Mouse (Mus musculus) midbrain, embryonic 10.5 days (tissue): ENCODE results near the gene Zfp109. TPM values are rescaled to one million over a fixed set of nuclear protein-coding genes. Genes with fewer than 3 reads are reported as not detected.

Experiments
- DNase-seq: peaks from one replicate; pipeline ENCODE4 v3.0.0-alpha.2; 2017; ENCODE audit warnings: low spot score
- H3K27ac ChIP-seq: fragments of 300-500 bp; sonication (generic); replicated peaks from 2 replicates; pipeline ENCODE4 v1.5.1; 2016; ENCODE audit warnings: mild to moderate bottlenecking
- H3K27me3 ChIP-seq: fragments of 300-500 bp; sonication (generic); 2 replicates; pipeline ENCODE4 v1.6.1; 2016; ENCODE audit warnings: low read depth, mild to moderate bottlenecking; ENCODE audit not compliant: poor library complexity, severe bottlenecking
- H3K36me3 ChIP-seq: fragments of 300-500 bp; sonication (generic); 2 replicates; pipeline ENCODE4 v1.6.1; 2016; ENCODE audit warnings: mild to moderate bottlenecking, moderate library complexity
- H3K4me1 ChIP-seq: fragments of 300-500 bp; sonication (generic); 2 replicates; pipeline ENCODE4 v1.6.1; 2016
- H3K4me3 ChIP-seq: fragments of 300-500 bp; sonication (generic); 2 replicates; pipeline ENCODE4 v1.5.1; 2016; ENCODE audit warnings: mild to moderate bottlenecking, moderate library complexity
- H3K9me3 ChIP-seq: fragments of 300-500 bp; sonication (generic); replicated peaks from 2 replicates; pipeline ENCODE4 v1.6.1; 2016; ENCODE audit warnings: mild to moderate bottlenecking
- WGBS: fragments of 180-500 bp; shearing (Covaris S2); methylation state at CpG from one replicate; pipeline ENCODE4 v1.1.7; 2016; 5-methylcytosine and 5-hydroxymethylcytosine counted together
- polyA plus RNA-seq: library from polyadenylated mRNA; unstranded; fragments of >200 nt; fragmentation: Nextera tagmentation; extraction: Ambion mirVana; gene quantifications from 2 replicates; pipeline ENCODE4 v1.2.1, GENCODE M21; 2016

Zfp109 gene
- polyA plus RNA-seq, 1 experiment from 2014 or later: 5.7 TPM

DNA sequence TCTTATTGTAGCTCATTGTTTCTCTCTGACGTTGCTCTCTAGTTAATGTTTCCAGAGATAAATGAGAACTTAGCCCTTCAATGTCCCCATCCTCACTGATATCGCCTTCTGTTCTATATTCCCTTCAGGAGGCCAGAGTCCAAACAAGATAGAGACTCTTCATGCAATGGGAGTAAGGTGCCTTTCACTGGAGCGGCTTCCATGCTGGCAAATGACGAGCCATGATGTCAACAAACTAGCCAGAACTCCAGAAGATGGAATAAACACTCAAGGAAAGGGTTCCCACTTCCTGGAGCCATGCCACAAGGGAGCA lies 22.6 kb upstream of the Zfp109 start:
- WGBS: 94% methylated on average over 4 of the region's 4 CpGs
- DNase-seq: no peak
- no peaks in the 10 kb centered on the region for H3K9me3 ChIP-seq
- H3K36me3 ChIP-seq: peaks cover 24% of the 10 kb centered on the region
- H3K27me3 ChIP-seq: no peaks in the 10 kb centered on the region
- peaks cover 6% of the 10 kb centered on the region for H3K4me1 ChIP-seq
- no peak overlapping the region for H3K27ac ChIP-seq
- no peak overlapping the region for H3K4me3 ChIP-seq

GRCm38 (mm10) chr7:24259306-24259999 lies 22.1 kb upstream of the Zfp109 start:
- 92% methylated on average over 13 of the region's 13 CpGs for WGBS
- no peak overlapping the region for H3K4me3 ChIP-seq
- peaks cover 24% of the 10 kb centered on the region for H3K36me3 ChIP-seq
- H3K27ac ChIP-seq: no peak overlapping the region
- DNase-seq: no peak
- H3K27me3 ChIP-seq: no peaks in the 10 kb centered on the region
- no peaks in the 10 kb centered on the region for H3K9me3 ChIP-seq
- H3K4me1 ChIP-seq: peaks cover 9% of the 10 kb centered on the region

DNA sequence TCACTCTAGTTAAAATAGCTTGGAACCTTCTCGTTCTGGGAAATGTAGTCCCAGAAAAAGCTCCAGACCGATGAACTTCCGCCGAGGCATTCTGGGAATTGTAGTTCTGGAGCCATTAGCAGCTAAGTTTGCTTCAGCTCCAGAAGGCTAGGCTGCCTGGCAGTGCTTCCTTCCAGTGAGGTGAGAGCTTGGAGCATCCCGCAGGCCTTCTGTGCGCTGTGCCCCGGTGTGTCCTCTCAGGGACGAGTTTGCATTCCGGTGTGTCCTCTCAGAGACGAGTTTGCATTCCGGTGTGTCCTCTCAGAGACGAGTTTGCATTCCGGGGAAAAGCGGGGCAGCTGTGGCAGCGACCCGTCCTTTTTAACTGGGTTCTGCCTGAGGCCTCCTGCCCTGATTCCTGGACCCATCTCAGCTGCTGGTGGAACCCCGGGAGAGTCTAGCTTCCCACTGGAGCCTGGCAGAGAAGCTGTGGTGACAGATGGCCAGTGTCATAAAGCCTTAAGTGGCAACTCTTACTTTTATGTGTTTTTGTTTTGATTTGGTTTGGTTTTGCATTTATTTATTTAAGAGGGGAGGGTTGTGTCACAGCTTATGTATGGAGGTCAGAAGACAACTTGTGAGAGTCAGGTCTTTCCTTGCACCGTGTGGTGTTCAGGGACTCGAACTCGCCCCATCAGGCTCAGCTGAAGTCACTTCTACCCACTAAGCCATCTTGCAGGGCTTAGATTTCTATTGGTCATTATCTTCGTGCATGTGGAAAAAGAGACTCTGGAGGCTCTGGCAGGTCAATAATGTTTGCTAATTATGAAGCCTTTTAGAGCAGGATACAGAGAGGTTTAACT lies 17.5 kb upstream of the Zfp109 start, which contains the start of gene Zfp108:
Zfp108 (plus strand) TSS at position 162 of the 842 bp plus-strand sequence.
- H3K4me1 ChIP-seq: peaks cover 9% of the 10 kb centered on the region
- H3K9me3 ChIP-seq: no peaks in the 10 kb centered on the region
- 19% methylated on average over 21 of the region's 21 CpGs for WGBS
- DNase-seq: peak; percentile 75
- peak within 1 kb of the TSS; percentile 63 for H3K4me3 ChIP-seq
- peaks cover 3% of the 10 kb centered on the region; the same call in 1 of the 2 replicates for H3K36me3 ChIP-seq
- H3K27me3 ChIP-seq: no peaks in the 10 kb centered on the region
- H3K27ac ChIP-seq: peak within 1 kb of the TSS; percentile 80

DNA sequence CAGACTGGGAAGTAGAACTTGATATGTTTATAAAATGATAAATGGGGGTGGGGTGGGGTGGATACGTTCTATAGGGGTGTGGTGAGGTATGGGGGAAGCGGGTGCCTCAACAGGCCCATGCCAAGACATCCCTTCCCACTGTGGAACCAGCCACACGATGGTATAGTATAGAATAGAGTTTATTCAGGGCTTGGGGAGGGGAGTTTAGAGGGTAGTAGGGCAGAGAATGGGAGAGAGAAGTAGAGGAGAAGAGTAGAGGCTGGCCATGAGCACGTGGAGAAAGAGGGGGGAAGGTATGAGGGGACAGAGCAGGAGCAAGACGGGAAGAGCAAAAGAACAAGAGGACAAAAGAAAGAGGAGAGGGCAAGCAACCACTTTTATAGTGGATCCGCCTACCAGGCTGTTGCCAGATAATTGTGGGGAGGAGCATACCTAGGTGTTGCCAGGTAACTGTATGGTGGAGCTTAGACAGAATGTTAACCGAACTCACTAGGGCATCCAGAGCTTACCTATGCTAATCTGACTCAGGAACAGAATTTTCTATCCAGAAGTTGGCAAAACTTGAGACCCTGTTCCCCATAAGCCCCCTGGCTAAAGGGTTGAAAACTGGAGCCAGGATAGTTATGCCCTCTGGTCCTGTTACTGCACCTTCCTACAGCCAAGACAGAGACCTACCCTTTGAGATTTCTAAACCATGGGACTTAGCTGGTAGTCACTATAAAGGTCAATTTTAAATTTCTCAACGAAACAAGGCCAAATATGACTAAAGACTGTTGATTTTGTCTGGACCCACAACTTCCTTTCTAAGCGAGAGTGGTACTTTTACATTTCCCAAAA lies 16.6 kb upstream of the Zfp109 start:
- WGBS: 59% methylated on average over 9 of the region's 9 CpGs
- H3K27ac ChIP-seq: peak overlapping the region; percentile 80
- H3K4me3 ChIP-seq: peak overlapping the region; percentile 63

DNA sequence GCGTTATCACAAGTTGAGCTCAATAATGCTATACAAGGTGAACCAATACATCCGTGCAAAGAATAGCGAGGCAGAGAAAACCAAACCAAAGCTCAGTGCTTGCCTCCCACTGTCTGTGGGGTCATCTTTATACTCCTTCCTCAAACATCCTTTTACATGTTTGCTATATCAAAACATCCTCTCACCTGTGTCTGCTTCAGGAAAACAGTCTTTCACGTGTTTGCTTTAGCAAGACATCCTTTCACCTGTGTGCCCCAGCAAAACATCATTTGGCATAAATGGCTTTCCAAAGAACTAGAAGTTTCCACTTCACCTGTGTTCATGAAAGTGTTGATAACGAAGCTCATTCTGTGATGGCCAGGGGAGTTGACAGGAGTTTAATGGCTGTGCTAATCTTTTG lies 26.0 kb downstream of the Zfp109 start, which contains the start of gene Zfp111:
Zfp111 (minus strand) TSS at position 101 of the 400 bp plus-strand sequence.
- H3K36me3 ChIP-seq: peaks cover under 1% of the 10 kb centered on the region
- peaks cover 15% of the 10 kb centered on the region for H3K4me1 ChIP-seq
- no peaks in the 10 kb centered on the region; the same call in 1 of the 2 replicates for H3K9me3 ChIP-seq
- no peak within 1 kb of the TSS for H3K4me3 ChIP-seq
- WGBS: 83% methylated on average over 5 of the region's 5 CpGs
- no peak for DNase-seq
- H3K27ac ChIP-seq: no peak within 1 kb of the TSS
- H3K27me3 ChIP-seq: no peaks in the 10 kb centered on the region

More for the DNA sequence above, 16.6 kb upstream of the Zfp109 start:
- Histone ChIP-seq H3K36me3 (no peaks in the 10 kb centered on the region), H3K4me1 (peaks cover 9% of the 10 kb centered on the region), H3K9me3 (no peaks in the 10 kb centered on the region), H3K27me3 (no peaks in the 10 kb centered on the region)
- no peak for DNase-seq

DNA sequence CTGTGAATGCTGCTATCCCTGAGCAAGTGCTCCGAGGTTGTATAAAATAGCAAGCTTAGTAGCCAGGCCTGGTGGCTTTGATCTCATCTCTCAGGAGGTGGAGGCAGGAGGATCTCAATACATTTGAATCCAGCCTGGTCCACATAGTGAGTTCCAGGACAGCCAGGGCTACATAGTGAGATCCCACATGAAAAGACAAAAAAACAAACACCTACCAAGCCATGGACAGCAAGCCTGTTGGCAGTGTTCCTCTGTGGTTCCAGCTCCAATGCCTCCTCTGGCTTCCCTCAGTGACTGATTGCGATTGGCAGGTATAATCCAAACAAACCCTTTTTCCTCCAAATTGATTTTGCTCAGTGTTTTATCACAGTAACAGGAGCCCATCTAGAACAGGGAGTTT lies 27.1 kb downstream of the Zfp109 start:
- H3K4me3 ChIP-seq: no peak overlapping the region

DNA sequence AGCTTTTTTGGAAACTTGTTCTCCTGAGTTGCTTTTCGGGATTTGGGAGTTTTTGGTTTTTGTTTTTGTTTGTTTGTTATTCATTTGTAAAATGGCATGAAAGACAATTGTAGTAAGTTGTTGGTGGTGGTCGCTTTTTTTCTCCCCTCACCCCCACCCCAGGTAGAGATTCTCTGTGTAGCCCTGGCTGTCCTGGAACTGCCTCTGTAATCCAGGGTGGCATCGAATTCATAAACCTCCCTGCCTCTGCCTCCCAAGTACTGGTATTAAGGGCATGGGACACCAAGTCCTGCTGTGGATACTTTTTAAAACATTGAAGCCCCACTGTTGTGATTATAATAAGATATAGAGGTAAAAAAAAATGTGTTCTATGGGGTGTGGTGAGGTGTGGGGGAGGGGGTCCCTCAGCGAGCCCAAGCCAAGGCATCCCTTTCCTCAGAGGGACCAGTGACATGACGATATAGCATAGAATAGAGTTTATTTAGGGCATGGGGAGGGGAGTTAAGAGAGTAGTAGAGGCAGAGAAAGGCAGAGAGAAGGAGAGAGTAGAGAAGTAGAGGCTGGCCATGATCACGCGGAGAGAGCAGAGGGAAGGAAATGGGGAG lies 29.0 kb downstream of the Zfp109 start:
- Histone ChIP-seq H3K36me3 (peaks cover 30% of the 10 kb centered on the region), H3K4me3 (peak overlapping the region; percentile 78), H3K9me3 (no peaks in the 10 kb centered on the region; the same call in 1 of the 2 replicates), H3K27me3 (no peaks in the 10 kb centered on the region), H3K27ac (peak overlapping the region; percentile 93; the same call in 1 of the 2 replicates), H3K4me1 (peaks cover 15% of the 10 kb centered on the region)
- WGBS: 65% methylated on average over 7 of the region's 7 CpGs
- no peak for DNase-seq

More for the DNA sequence above, 27.1 kb downstream of the Zfp109 start:
- Histone ChIP-seq H3K4me1 (peaks cover 15% of the 10 kb centered on the region), H3K27ac (no peak overlapping the region), H3K27me3 (no peaks in the 10 kb centered on the region), H3K36me3 (peaks cover 11% of the 10 kb centered on the region), H3K9me3 (no peaks in the 10 kb centered on the region; the same call in 1 of the 2 replicates)
- WGBS: 82% methylated on average over 2 of the region's 2 CpGs
- DNase-seq: no peak

GRCm38 (mm10) chr7:24207488-24208261 lies 29.7 kb downstream of the Zfp109 start:
- peak; percentile 69 for DNase-seq
- peak overlapping the region; percentile 93 for H3K27ac ChIP-seq
- H3K4me3 ChIP-seq: peak overlapping the region; percentile 78
- peaks cover 37% of the 10 kb centered on the region for H3K36me3 ChIP-seq
- WGBS: 18% methylated on average over 24 of the region's 24 CpGs
- no peaks in the 10 kb centered on the region for H3K27me3 ChIP-seq
- H3K9me3 ChIP-seq: no peaks in the 10 kb centered on the region; the same call in 1 of the 2 replicates
- H3K4me1 ChIP-seq: peaks cover 15% of the 10 kb centered on the region

DNA sequence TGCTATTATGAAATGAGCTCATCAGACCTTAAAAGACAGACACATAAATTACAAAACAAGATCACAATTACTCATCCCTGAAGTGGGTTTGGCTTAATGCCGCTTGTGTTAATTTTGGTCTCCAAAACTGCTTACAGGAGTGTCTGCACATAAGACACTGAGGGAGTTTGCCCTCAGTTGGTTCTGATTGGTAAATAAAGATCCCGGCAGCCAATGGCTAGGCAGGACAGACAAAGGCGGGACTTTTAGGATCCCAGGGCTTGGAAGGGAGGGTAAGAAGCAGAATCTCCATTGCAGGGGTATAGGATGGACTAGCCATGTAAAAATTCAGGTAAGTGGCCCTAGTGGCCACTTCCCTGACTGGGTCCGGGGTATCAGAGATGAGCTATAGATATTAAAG lies 40.4 kb downstream of the Zfp109 start:
- Histone ChIP-seq H3K4me1 (no peaks in the 10 kb centered on the region), H3K27me3 (no peaks in the 10 kb centered on the region), H3K36me3 (peaks cover 92% of the 10 kb centered on the region), H3K9me3 (peaks cover 48% of the 10 kb centered on the region), H3K4me3 (no peak overlapping the region), H3K27ac (no peak overlapping the region)
- DNase-seq: no peak
- whole genome bisulfite sequencing: 92% methylated on average over 4 of the region's 4 CpGs

GRCm38 (mm10) chr7:24193157-24193556 lies 44.2 kb downstream of the Zfp109 start:
- Histone ChIP-seq H3K4me3 (no peak overlapping the region), H3K36me3 (peaks cover 54% of the 10 kb centered on the region), H3K4me1 (no peaks in the 10 kb centered on the region), H3K27me3 (no peaks in the 10 kb centered on the region), H3K27ac (no peak overlapping the region), H3K9me3 (peaks cover 25% of the 10 kb centered on the region)
- DNase-seq: no peak
- 92% methylated on average over 3 of the region's 3 CpGs for WGBS

- Histone ChIP-seq H3K4me3 (no peak overlapping the region), H3K27me3 (no peaks in the 10 kb centered on the region), H3K9me3 (peaks cover 12% of the 10 kb centered on the region), H3K4me1 (no peaks in the 10 kb centered on the region), H3K36me3 (peaks cover 36% of the 10 kb centered on the region), H3K27ac (no peak overlapping the region)
- WGBS: 86% methylated on average over 2 of the region's 2 CpGs
- no peak for DNase-seq
These were observed 46.0 kb downstream of the Zfp109 start for GRCm38 (mm10) chr7:24191361-24191760.
